Mouse (Mus musculus) myocyte (in vitro differentiated cells): Measurements from ENCODE around the gene Lbh. TPM values are rescaled to one million over a fixed set of nuclear protein-coding genes. Genes with fewer than 3 reads are reported as not detected.

Source experiments
- H3K27me3 ChIP-seq: one replicate; pipeline ENCODE4 v1.6.1; 2011; ENCODE audit not compliant: control insufficient read depth, insufficient read depth, insufficient read length
- H3K36me3 ChIP-seq: one replicate; pipeline ENCODE4 v1.6.1; 2011; ENCODE audit not compliant: control insufficient read depth, insufficient read depth
- H3K4me2 ChIP-seq: one replicate; pipeline ENCODE4 v1.6.1; 2011; ENCODE audit warnings: low read depth, control low read depth
- H3K4me3 ChIP-seq: one replicate; pipeline ENCODE4 v1.5.1; 2011; ENCODE audit warnings: mild to moderate bottlenecking, control low read depth, moderate library complexity
- H3K79me2 ChIP-seq: one replicate; pipeline ENCODE4 v1.6.1; 2011; ENCODE audit not compliant: control insufficient read depth, insufficient read depth
- H3ac ChIP-seq: one replicate; pipeline ENCODE4 v1.6.1; 2011; ENCODE audit not compliant: control insufficient read depth, insufficient read length
- CEBPB ChIP-seq: IDR thresholded peaks from 2 replicates; pipeline ENCODE4 v1.6.1; 2011; ENCODE audit warnings: mild to moderate bottlenecking, moderate library complexity; ENCODE audit not compliant: poor library complexity, insufficient read depth, severe bottlenecking
- E2F4 ChIP-seq: IDR thresholded peaks from one replicate; pipeline ENCODE4 v1.6.1; 2011; ENCODE audit warnings: mild to moderate bottlenecking, control low read depth, moderate library complexity; ENCODE audit not compliant: insufficient read depth
- MAX ChIP-seq: IDR thresholded peaks from one replicate; pipeline ENCODE4 v1.6.1; 2011; ENCODE audit warnings: low read depth, mild to moderate bottlenecking, control low read depth
- MYOD1 ChIP-seq, 3 experiments: IDR thresholded peaks; one replicate each; pipeline ENCODE4 v1.6.1; 2011; ENCODE audit warnings: control low read depth in 2 of 3, low read depth in 2 of 3, mild to moderate bottlenecking in 2 of 3, moderate library complexity in 1 of 3; ENCODE audit not compliant: insufficient read length in 2 of 3, control insufficient read depth in 1 of 3
- MYOG ChIP-seq, 3 experiments: IDR thresholded peaks; one replicate each; pipeline ENCODE4 v1.6.1; 2011; ENCODE audit warnings: control low read depth in 2 of 3, low read depth in 2 of 3, mild to moderate bottlenecking in 2 of 3; ENCODE audit not compliant: insufficient read length in 2 of 3, control insufficient read depth in 1 of 3, insufficient read depth in 1 of 3
- POLR2A ChIP-seq: IDR thresholded peaks from one replicate; pipeline ENCODE4 v1.6.1; 2011; ENCODE audit warnings: low read depth, mild to moderate bottlenecking, control low read depth, moderate library complexity; ENCODE audit not compliant: insufficient read length
- POLR2AphosphoS2 ChIP-seq: IDR thresholded peaks from one replicate; pipeline ENCODE4 v1.6.1; 2011; ENCODE audit warnings: low read depth, control low read depth; ENCODE audit not compliant: insufficient read length
- REST ChIP-seq: IDR thresholded peaks from one replicate; pipeline ENCODE4 v1.6.1; 2011; ENCODE audit warnings: mild to moderate bottlenecking, control low read depth, moderate library complexity; ENCODE audit not compliant: insufficient read depth, insufficient read length
- SRF ChIP-seq: IDR thresholded peaks from one replicate; pipeline ENCODE4 v1.6.1; 2011; ENCODE audit warnings: low read depth; ENCODE audit not compliant: control insufficient read depth, insufficient read length
- TCF12 ChIP-seq: IDR thresholded peaks from one replicate; pipeline ENCODE4 v1.6.1; 2011; ENCODE audit warnings: mild to moderate bottlenecking, control low read depth; ENCODE audit not compliant: poor library complexity, insufficient read depth, severe bottlenecking
- TCF3 ChIP-seq: IDR thresholded peaks from one replicate; pipeline ENCODE4 v1.6.1; 2011; ENCODE audit warnings: low read depth, control low read depth; ENCODE audit not compliant: insufficient read length
- USF1 ChIP-seq: IDR thresholded peaks from one replicate; pipeline ENCODE4 v1.6.1; 2011; ENCODE audit warnings: low read depth, mild to moderate bottlenecking, control low read depth, moderate library complexity
- polyA plus RNA-seq: library from polyadenylated mRNA; unstranded; fragments of >200 nt; fragmentation: generic; extraction: Trizol; gene quantifications from one replicate; pipeline ENCODE4 v1.2.1, GENCODE M21; 2012; ENCODE audit warnings: missing spikeins

Gene Lbh
- polyA plus RNA-seq, 1 experiment, result 29.8 TPM

GRCm38 (mm10) chr17:72904873-72905272, 13.2 kb upstream of the Lbh start:
- TF ChIP-seq TCF12, result no peak
- TF ChIP-seq REST, result no peak
- TF ChIP-seq MYOD1 (IDR thresholded peaks at IDR 0.05; ENCODE audit: control insufficient read depth in 1 of 3, insufficient read length in 2 of 3, low read depth in 2 of 3), result no peak
- no peak for TF ChIP-seq E2F4
- no peak for TF ChIP-seq SRF
- TF ChIP-seq MYOG (IDR thresholded peaks at IDR 0.05; ENCODE audit: control insufficient read depth in 1 of 3, insufficient read depth in 1 of 3, insufficient read length in 2 of 3, low read depth in 2 of 3), result no peak
- TF ChIP-seq TCF3, result no peak
- Histone ChIP-seq H3K27me3 (no peaks in the 10 kb centered on the region), H3K36me3 (no peaks in the 10 kb centered on the region), H3K4me2 (no peak overlapping the region), H3K79me2 (no peaks in the 10 kb centered on the region), H3ac (no peak overlapping the region), H3K4me3 (no peak overlapping the region)

- no peaks in the 10 kb centered on the region for H3K36me3 ChIP-seq
- no peak for TF ChIP-seq USF1
- TF ChIP-seq TCF3, result no peak
- TF ChIP-seq SRF, result no peak
- no peak for TF ChIP-seq MAX
- TF ChIP-seq POLR2AphosphoS2, result no peak
- no peak overlapping the region for H3K4me3 ChIP-seq
- H3K27me3 ChIP-seq, result no peaks in the 10 kb centered on the region
- H3K79me2 ChIP-seq, result no peaks in the 10 kb centered on the region
- H3ac ChIP-seq, result no peak overlapping the region
- no peak overlapping the region for H3K4me2 ChIP-seq
Measured at GRCm38 (mm10) chr17:72906231-72906896, 11.7 kb upstream of the Lbh start.

- Histone ChIP-seq H3K79me2 (no peaks in the 10 kb centered on the region), H3K4me3 (no peak overlapping the region), H3K27me3 (no peaks in the 10 kb centered on the region), H3K36me3 (no peaks in the 10 kb centered on the region), H3K4me2 (no peak overlapping the region), H3ac (no peak overlapping the region)
- TF ChIP-seq MYOD1 (IDR thresholded peaks at IDR 0.05; ENCODE audit: control insufficient read depth in 1 of 3, insufficient read length in 2 of 3, low read depth in 2 of 3), result no peak
- no peak for TF ChIP-seq SRF
- TF ChIP-seq REST, result no peak
- TF ChIP-seq POLR2A, result no peak
Measured at GRCm38 (mm10) chr17:72907211-72907610, 10.9 kb upstream of the Lbh start.

GRCm38 (mm10) chr17:72907777-72908176, 10.3 kb upstream of the Lbh start:
- Histone ChIP-seq H3K27me3 (no peaks in the 10 kb centered on the region), H3K4me2 (no peak overlapping the region), H3ac (no peak overlapping the region), H3K79me2 (no peaks in the 10 kb centered on the region), H3K36me3 (no peaks in the 10 kb centered on the region), H3K4me3 (no peak overlapping the region)
- TF ChIP-seq TCF3, result no peak
- TF ChIP-seq POLR2A, result no peak
- no peak for TF ChIP-seq REST
- no peak for TF ChIP-seq USF1
- no peak for TF ChIP-seq POLR2AphosphoS2
- TF ChIP-seq MYOG (IDR thresholded peaks at IDR 0.05; ENCODE audit: control insufficient read depth in 1 of 3, insufficient read depth in 1 of 3, insufficient read length in 2 of 3, low read depth in 2 of 3), result no peak
- TF ChIP-seq MYOD1 (IDR thresholded peaks at IDR 0.05; ENCODE audit: control insufficient read depth in 1 of 3, insufficient read length in 2 of 3, low read depth in 2 of 3), result no peak
- TF ChIP-seq SRF, result no peak
- TF ChIP-seq TCF12, result no peak
- no peak for TF ChIP-seq CEBPB
- no peak for TF ChIP-seq E2F4

- Histone ChIP-seq H3K4me3 (no peak overlapping the region), H3K4me2 (no peak overlapping the region), H3ac (no peak overlapping the region), H3K36me3 (no peaks in the 10 kb centered on the region), H3K27me3 (no peaks in the 10 kb centered on the region), H3K79me2 (no peaks in the 10 kb centered on the region)
- TF ChIP-seq TCF12 (no peak), MAX (no peak), SRF (no peak), E2F4 (no peak), USF1 (no peak), MYOG (IDR thresholded peaks at IDR 0.05; ENCODE audit: control insufficient read depth in 1 of 3, insufficient read depth in 1 of 3, insufficient read length in 2 of 3, low read depth in 2 of 3) (no peak), POLR2AphosphoS2 (no peak), POLR2A (no peak), REST (no peak), TCF3 (no peak), MYOD1 (IDR thresholded peaks at IDR 0.05; ENCODE audit: control insufficient read depth in 1 of 3, insufficient read length in 2 of 3, low read depth in 2 of 3) (no peak)
Measured at GRCm38 (mm10) chr17:72908561-72908960, 9.5 kb upstream of the Lbh start.
